Mouse (Mus musculus) forebrain, embryonic 13.5 days (tissue): ENCODE measurements at regions not wholly inside any gene's neighbourhood (a gene's known extent, or its start where the extent isn't known, plus 50 kb on each side); places are given as distances from the start of the nearest gene placed in this dataset.

ENCODE experiments used
- ATAC-seq: fragments of 200-750 bp; cut with Nextera tagmentation; 2 replicates; pipeline ENCODE4 v1.8.0; 2017
- H3K27ac ChIP-seq: fragments of 300-500 bp; sonication (generic); 2 replicates; pipeline ENCODE4 v1.5.1; 2015; ENCODE audit warnings: inconsistent platforms, mild to moderate bottlenecking, moderate library complexity
- H3K27me3 ChIP-seq: fragments of 300-500 bp; sonication (generic); 2 replicates; pipeline ENCODE4 v1.6.1; 2015; ENCODE audit warnings: mild to moderate bottlenecking, inconsistent platforms
- H3K36me3 ChIP-seq: fragments of 300-500 bp; sonication (generic); 2 replicates; pipeline ENCODE4 v1.6.1; 2015; ENCODE audit warnings: mild to moderate bottlenecking, inconsistent platforms; ENCODE audit not compliant: poor library complexity, severe bottlenecking
- H3K4me1 ChIP-seq: fragments of 300-500 bp; sonication (generic); 2 replicates; pipeline ENCODE4 v1.6.1; 2015; ENCODE audit warnings: inconsistent platforms
- H3K4me2 ChIP-seq: fragments of 300-500 bp; sonication (generic); 2 replicates; pipeline ENCODE4 v1.6.1; 2015; ENCODE audit warnings: inconsistent platforms, mild to moderate bottlenecking, moderate library complexity
- H3K4me3 ChIP-seq: fragments of 300-500 bp; sonication (generic); 2 replicates; pipeline ENCODE4 v1.5.1; 2015; ENCODE audit warnings: mild to moderate bottlenecking, inconsistent platforms
- H3K9ac ChIP-seq: fragments of 300-500 bp; sonication (generic); 2 replicates; pipeline ENCODE4 v1.6.1; 2015; ENCODE audit warnings: mild to moderate bottlenecking, inconsistent platforms
- H3K9me3 ChIP-seq: fragments of 300-500 bp; sonication (generic); replicated peaks from 2 replicates; pipeline ENCODE4 v1.6.1; 2016; ENCODE audit warnings: inconsistent platforms
- WGBS: fragments of 180-500 bp; shearing (Covaris S2); methylation state at CpG from one replicate; pipeline ENCODE4 v1.1.7; 2015; 5-methylcytosine and 5-hydroxymethylcytosine counted together

DNA sequence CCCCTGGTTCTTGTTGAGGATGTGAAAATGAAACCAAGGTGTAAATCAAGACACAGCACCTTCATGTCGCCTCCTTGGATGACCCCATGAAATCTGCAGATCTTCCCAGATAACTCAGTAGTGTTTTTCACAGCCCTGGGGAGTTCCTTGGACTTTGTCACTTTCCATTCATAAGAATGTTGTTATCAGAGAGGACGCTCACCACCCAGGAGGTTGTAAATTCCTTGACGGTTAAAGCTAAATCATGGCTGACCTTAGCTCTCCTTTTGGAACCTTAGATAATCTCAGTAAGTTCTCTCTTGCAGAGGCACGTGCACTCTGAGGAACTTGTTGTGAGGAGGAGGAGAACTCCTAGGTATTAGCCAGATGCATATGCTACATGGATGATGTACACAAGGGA is 229.8 kb upstream of the Dynlrb2 start:
- Histone ChIP-seq H3K4me2 (no peak overlapping the region), H3K36me3 (no peaks in the 10 kb centered on the region), H3K9me3 (no peaks in the 10 kb centered on the region), H3K27me3 (0 out of 2 replicates have a peak, but pooled peaks cover 5% of the 10 kb centered on the region), H3K4me1 (no peaks in the 10 kb centered on the region), H3K4me3 (no peak overlapping the region), H3K27ac (no peak overlapping the region), H3K9ac (no peak overlapping the region)
- no peak for ATAC-seq
- WGBS, result 89% methylated on average over 4 of the region's 4 CpGs

DNA sequence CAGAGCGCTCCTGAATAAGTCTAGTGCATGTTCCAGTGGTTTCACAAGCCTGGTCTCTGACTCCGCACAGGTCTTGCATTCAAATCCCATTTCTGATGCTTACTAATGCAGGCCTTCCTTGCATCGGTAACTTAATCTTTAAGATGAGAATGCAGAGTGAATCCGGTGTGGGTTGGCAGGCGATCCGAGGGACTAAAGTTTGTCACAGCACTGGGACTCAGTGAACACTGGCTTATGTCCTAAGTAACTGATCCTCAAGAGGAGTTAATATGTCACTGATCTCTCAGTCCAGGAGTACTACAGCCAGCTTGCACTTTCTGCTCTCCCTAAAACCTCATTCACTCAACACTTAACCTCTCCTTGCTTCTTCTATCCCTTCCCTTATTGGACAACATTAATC is 233.5 kb upstream of the Dynlrb2 start:
- no peak overlapping the region for H3K4me2 ChIP-seq
- H3K27ac ChIP-seq, result no peak overlapping the region
- no peak overlapping the region for H3K4me3 ChIP-seq
- no peak for ATAC-seq
- no peaks in the 10 kb centered on the region; the same call in 1 of the 2 replicates for H3K9me3 ChIP-seq
- 0 out of 2 replicates have a peak, but pooled peaks cover 5% of the 10 kb centered on the region for H3K27me3 ChIP-seq
- H3K9ac ChIP-seq, result no peak overlapping the region
- H3K36me3 ChIP-seq, result no peaks in the 10 kb centered on the region
- peaks cover 15% of the 10 kb centered on the region; the same call in 1 of the 2 replicates for H3K4me1 ChIP-seq
- WGBS, result 93% methylated on average over 6 of the region's 6 CpGs

GRCm38 (mm10) chr8:116269393-116269792 is 235.4 kb upstream of the Dynlrb2 start:
- Histone ChIP-seq H3K9me3 (no peaks in the 10 kb centered on the region; the same call in 1 of the 2 replicates), H3K36me3 (no peaks in the 10 kb centered on the region), H3K4me2 (no peak overlapping the region), H3K27ac (no peak overlapping the region), H3K4me3 (no peak overlapping the region), H3K4me1 (peaks cover 15% of the 10 kb centered on the region; the same call in 1 of the 2 replicates), H3K9ac (no peak overlapping the region), H3K27me3 (0 out of 2 replicates have a peak, but pooled peaks cover 5% of the 10 kb centered on the region)
- ATAC-seq, result no peak

GRCm38 (mm10) chr8:116268685-116269084 is 236.1 kb upstream of the Dynlrb2 start:
- ATAC-seq, result no peak
- no peaks in the 10 kb centered on the region; the same call in 1 of the 2 replicates for H3K9me3 ChIP-seq
- H3K4me2 ChIP-seq, result no peak overlapping the region
- WGBS, result 88% methylated on average over 2 of the region's 2 CpGs
- no peak overlapping the region for H3K4me3 ChIP-seq
- H3K4me1 ChIP-seq, result peaks cover 15% of the 10 kb centered on the region; the same call in 1 of the 2 replicates
- no peak overlapping the region for H3K9ac ChIP-seq
- H3K36me3 ChIP-seq, result no peaks in the 10 kb centered on the region
- no peak overlapping the region for H3K27ac ChIP-seq
- H3K27me3 ChIP-seq, result 0 out of 2 replicates have a peak, but pooled peaks cover 5% of the 10 kb centered on the region

GRCm38 (mm10) chr8:116268161-116268560 is 236.6 kb upstream of the Dynlrb2 start:
- 49% methylated on average over 9 of the region's 9 CpGs for WGBS

GRCm38 (mm10) chr8:116267021-116267420 is 237.8 kb upstream of the Dynlrb2 start:
- no peaks in the 10 kb centered on the region; the same call in 1 of the 2 replicates for H3K9me3 ChIP-seq
- no peaks in the 10 kb centered on the region for H3K36me3 ChIP-seq
- 57% methylated on average over 4 of the region's 4 CpGs for WGBS
- H3K27me3 ChIP-seq, result 0 out of 2 replicates have a peak, but pooled peaks cover 5% of the 10 kb centered on the region
- peaks cover 15% of the 10 kb centered on the region; the same call in 1 of the 2 replicates for H3K4me1 ChIP-seq
- no peak for ATAC-seq
- no peak overlapping the region for H3K27ac ChIP-seq
- no peak overlapping the region for H3K9ac ChIP-seq
- H3K4me3 ChIP-seq, result no peak overlapping the region
- no peak overlapping the region for H3K4me2 ChIP-seq

More at GRCm38 (mm10) chr8:116268161-116268560, 236.6 kb upstream of the Dynlrb2 start:
- Histone ChIP-seq H3K9me3 (no peaks in the 10 kb centered on the region; the same call in 1 of the 2 replicates), H3K36me3 (no peaks in the 10 kb centered on the region), H3K27ac (no peak overlapping the region), H3K27me3 (0 out of 2 replicates have a peak, but pooled peaks cover 5% of the 10 kb centered on the region), H3K4me2 (no peak overlapping the region), H3K9ac (no peak overlapping the region), H3K4me1 (peaks cover 15% of the 10 kb centered on the region; the same call in 1 of the 2 replicates), H3K4me3 (no peak overlapping the region)
- no peak for ATAC-seq

DNA sequence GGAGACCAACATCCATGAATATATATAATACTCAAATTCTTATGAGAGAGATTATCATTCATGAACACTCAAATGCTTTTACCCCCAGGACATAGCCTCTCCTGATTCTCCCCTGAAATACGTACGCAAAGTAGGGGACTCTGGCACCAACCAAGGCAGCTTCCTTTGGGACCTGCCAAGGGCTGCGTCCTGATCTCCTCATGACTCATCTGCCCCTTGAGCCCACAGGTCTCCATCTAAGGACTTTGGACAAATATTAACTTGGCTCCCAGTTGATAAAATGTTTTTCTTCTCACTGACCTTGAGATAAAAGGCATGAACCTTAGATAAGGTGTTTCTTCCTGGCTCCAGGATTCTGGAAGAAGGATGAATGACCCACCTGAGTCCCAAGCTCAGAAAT is 239.2 kb upstream of the Dynlrb2 start:
- no peak for ATAC-seq
- Histone ChIP-seq H3K4me3 (no peak overlapping the region), H3K36me3 (no peaks in the 10 kb centered on the region), H3K9me3 (no peaks in the 10 kb centered on the region; the same call in 1 of the 2 replicates), H3K27ac (no peak overlapping the region), H3K4me2 (no peak overlapping the region), H3K9ac (no peak overlapping the region), H3K4me1 (peaks cover 15% of the 10 kb centered on the region; the same call in 1 of the 2 replicates), H3K27me3 (no peaks in the 10 kb centered on the region)
- WGBS, result 99% methylated on average over 3 of the region's 3 CpGs

DNA sequence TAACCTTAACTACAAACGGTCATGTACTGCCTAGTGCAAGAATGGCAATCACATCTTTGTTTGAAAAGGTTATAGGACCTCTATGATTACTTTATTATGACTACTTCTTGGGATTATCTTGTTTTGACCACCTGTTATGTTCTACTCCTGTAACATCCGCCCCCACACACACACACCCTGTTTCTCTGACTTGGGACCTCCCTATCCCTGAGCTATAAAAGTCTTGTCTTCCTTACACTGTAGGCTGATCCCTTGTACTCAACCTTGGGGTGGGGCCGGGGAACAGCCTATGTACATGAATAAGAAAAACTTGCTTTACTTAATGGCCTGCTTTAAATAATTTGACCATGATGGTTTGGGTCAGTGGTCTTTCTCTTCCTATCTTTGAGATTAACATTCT is 240.7 kb upstream of the Dynlrb2 start:
- H3K36me3 ChIP-seq, result no peaks in the 10 kb centered on the region
- ATAC-seq, result no peak
- no peaks in the 10 kb centered on the region for H3K9me3 ChIP-seq
- WGBS, result 90% methylated on average over 3 of the region's 3 CpGs
- no peak overlapping the region for H3K4me3 ChIP-seq
- no peak overlapping the region for H3K4me2 ChIP-seq
- no peak overlapping the region for H3K9ac ChIP-seq
- H3K27ac ChIP-seq, result no peak overlapping the region
- H3K27me3 ChIP-seq, result no peaks in the 10 kb centered on the region
- H3K4me1 ChIP-seq, result peaks cover 15% of the 10 kb centered on the region; the same call in 1 of the 2 replicates

GRCm38 (mm10) chr8:116261286-116261685 is 243.5 kb upstream of the Dynlrb2 start:
- no peaks in the 10 kb centered on the region for H3K4me1 ChIP-seq
- H3K9me3 ChIP-seq, result no peaks in the 10 kb centered on the region

GRCm38 (mm10) chr8:116255398-116255797 is 249.4 kb upstream of the Dynlrb2 start:
- 90% methylated on average over 5 of the region's 5 CpGs for WGBS
- Histone ChIP-seq H3K4me1 (no peaks in the 10 kb centered on the region), H3K9ac (no peak overlapping the region), H3K36me3 (no peaks in the 10 kb centered on the region), H3K4me2 (no peak overlapping the region), H3K27ac (no peak overlapping the region), H3K27me3 (no peaks in the 10 kb centered on the region), H3K9me3 (no peaks in the 10 kb centered on the region), H3K4me3 (no peak overlapping the region)
- ATAC-seq, result no peak

More at GRCm38 (mm10) chr8:116261286-116261685, 243.5 kb upstream of the Dynlrb2 start:
- no peak for ATAC-seq
- no peak overlapping the region for H3K4me2 ChIP-seq
- no peak overlapping the region for H3K9ac ChIP-seq
- no peaks in the 10 kb centered on the region for H3K27me3 ChIP-seq
- no peaks in the 10 kb centered on the region for H3K36me3 ChIP-seq
- H3K4me3 ChIP-seq, result no peak overlapping the region
- WGBS, result 40% methylated on average over 2 of the region's 2 CpGs
- H3K27ac ChIP-seq, result no peak overlapping the region

GRCm38 (mm10) chr8:116252455-116253216 is 252.1 kb upstream of the Dynlrb2 start:
- no peak for ATAC-seq
- WGBS, result 72% methylated on average over 7 of the region's 7 CpGs
- no peaks in the 10 kb centered on the region for H3K9me3 ChIP-seq
- H3K27me3 ChIP-seq, result no peaks in the 10 kb centered on the region
- H3K4me2 ChIP-seq, result no peak overlapping the region
- H3K27ac ChIP-seq, result no peak overlapping the region
- H3K9ac ChIP-seq, result no peak overlapping the region
- H3K4me3 ChIP-seq, result no peak overlapping the region
- no peaks in the 10 kb centered on the region for H3K4me1 ChIP-seq
- no peaks in the 10 kb centered on the region for H3K36me3 ChIP-seq

DNA sequence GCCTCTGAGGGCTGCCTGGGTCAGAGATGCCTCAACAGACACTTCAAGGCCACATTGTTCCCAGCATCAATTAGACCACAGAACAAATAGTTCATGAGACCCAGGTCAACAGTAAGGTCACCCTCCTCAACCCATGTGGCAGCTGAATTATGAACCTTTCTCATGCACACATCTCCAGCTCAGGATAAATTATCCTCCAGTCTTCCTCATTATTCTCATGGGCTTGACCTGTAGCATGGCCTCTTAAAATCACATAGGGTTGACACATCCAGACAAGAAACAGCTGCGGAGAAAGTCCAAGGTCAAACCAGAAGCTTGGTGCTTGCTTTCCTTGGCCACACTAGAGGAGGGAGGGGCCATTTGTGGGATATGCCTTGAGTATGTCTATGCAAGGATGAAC is 256.4 kb upstream of the Dynlrb2 start:
- H3K4me1 ChIP-seq, result peaks cover 5% of the 10 kb centered on the region; the same call in 1 of the 2 replicates
- ATAC-seq, result no peak
- 95% methylated on average over 1 of the region's 1 CpGs for WGBS
- H3K4me2 ChIP-seq, result no peak overlapping the region
- H3K4me3 ChIP-seq, result no peak overlapping the region
- H3K9me3 ChIP-seq, result no peaks in the 10 kb centered on the region
- H3K27me3 ChIP-seq, result 0 out of 2 replicates have a peak, but pooled peaks cover 2% of the 10 kb centered on the region
- H3K27ac ChIP-seq, result no peak overlapping the region
- no peak overlapping the region for H3K9ac ChIP-seq
- H3K36me3 ChIP-seq, result no peaks in the 10 kb centered on the region
